Mouse (Mus musculus) E14TG2a.4 (cell line): ENCODE data around the gene Usp25.

Experiments used
- CTCF ChIP-seq: conservative IDR thresholded peaks from 2 replicates; pipeline ENCODE4 v1.5.1; 2014; ENCODE audit warnings: low read length
- POU5F1 ChIP-seq: IDR thresholded peaks from 2 replicates; pipeline ENCODE4 v1.6.1; 2014; ENCODE audit warnings: low read length, borderline replicate concordance

- TF ChIP-seq CTCF (no peak), POU5F1 (no peak)
Observed at GRCm38 (mm10) chr16:77150884-77151283, 137.4 kb downstream of the Usp25 start.
